Mouse (Mus musculus): Measurements from ENCODE around the gene Ripor1. TPM values are rescaled to one million over a fixed set of nuclear protein-coding genes. Genes with fewer than 3 reads are reported as not detected.

Ripor1 gene
- polyA plus RNA-seq, 1 experiment from 2014 or later: 19.3 TPM

DNA sequence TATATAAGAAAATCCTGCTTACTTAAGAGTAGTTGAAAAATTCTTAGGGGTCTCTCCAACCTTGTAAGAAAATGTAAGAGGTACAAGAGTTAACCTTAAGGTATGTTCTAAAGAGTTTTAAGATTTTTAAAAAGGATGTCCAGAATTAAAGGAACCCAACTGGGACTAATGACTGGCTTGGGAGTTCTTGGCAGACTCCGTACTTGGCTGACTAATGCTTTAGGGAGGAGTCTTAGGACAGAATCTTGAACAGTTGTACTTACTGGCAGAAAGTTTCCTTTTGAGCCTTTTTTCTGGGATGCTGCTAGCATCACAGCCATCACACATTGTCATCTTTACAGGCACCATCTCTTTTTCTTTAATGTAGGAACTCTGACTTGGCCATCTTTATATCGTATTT, 35.5 kb downstream of the Ripor1 start:
- H3K27me3 ChIP-seq (ENCODE audit: control insufficient read depth, insufficient read depth, low read length): no peaks in the 10 kb centered on the region
- peaks cover 8% of the 10 kb centered on the region; the same call in 1 of the 2 replicates for H3K4me1 ChIP-seq (ENCODE audit: control insufficient read depth, insufficient read depth, low read length)
- peaks cover 6% of the 10 kb centered on the region for H3K36me3 ChIP-seq (ENCODE audit: control insufficient read depth, insufficient read depth, low read length)
- no peak overlapping the region for H3K27ac ChIP-seq (ENCODE audit: low read depth, low read length)
- no peak for ATAC-seq (ENCODE audit: insufficient read depth, low FRiP score, low TSS enrichment)
- DNase-seq (ENCODE audit: low spot score): no peak
- WGBS: 89% methylated on average over 2 of the region's 2 CpGs
- H3K4me2 ChIP-seq (ENCODE audit: low read depth): no peak overlapping the region
- H3K9me3 ChIP-seq (ENCODE audit: control insufficient read depth, low read length): no peaks in the 10 kb centered on the region
- no peak overlapping the region for H3K4me3 ChIP-seq (ENCODE audit: low read depth, low read length)
- H3K9ac ChIP-seq (ENCODE audit: low read length): no peak overlapping the region

- no peak for DNase-seq (ENCODE audit: low spot score)
- no peak for ATAC-seq (ENCODE audit: insufficient read depth, low FRiP score, low TSS enrichment)
- Histone ChIP-seq H3K9ac (ENCODE audit: low read length) (no peak overlapping the region), H3K27ac (ENCODE audit: low read depth, low read length) (no peak overlapping the region), H3K4me3 (ENCODE audit: low read depth, low read length) (no peak overlapping the region), H3K36me3 (ENCODE audit: control insufficient read depth, insufficient read depth, low read length) (peaks cover 6% of the 10 kb centered on the region), H3K27me3 (ENCODE audit: control insufficient read depth, insufficient read depth, low read length) (no peaks in the 10 kb centered on the region), H3K9me3 (ENCODE audit: control insufficient read depth, low read length) (no peaks in the 10 kb centered on the region), H3K4me2 (ENCODE audit: low read depth) (no peak overlapping the region), H3K4me1 (ENCODE audit: control insufficient read depth, insufficient read depth, low read length) (no peaks in the 10 kb centered on the region)
- 100% methylated on average over 1 of the region's 1 CpGs for WGBS
Observed at GRCm38 (mm10) chr8:105645205-105645604, 40.1 kb downstream of the Ripor1 start.

DNA sequence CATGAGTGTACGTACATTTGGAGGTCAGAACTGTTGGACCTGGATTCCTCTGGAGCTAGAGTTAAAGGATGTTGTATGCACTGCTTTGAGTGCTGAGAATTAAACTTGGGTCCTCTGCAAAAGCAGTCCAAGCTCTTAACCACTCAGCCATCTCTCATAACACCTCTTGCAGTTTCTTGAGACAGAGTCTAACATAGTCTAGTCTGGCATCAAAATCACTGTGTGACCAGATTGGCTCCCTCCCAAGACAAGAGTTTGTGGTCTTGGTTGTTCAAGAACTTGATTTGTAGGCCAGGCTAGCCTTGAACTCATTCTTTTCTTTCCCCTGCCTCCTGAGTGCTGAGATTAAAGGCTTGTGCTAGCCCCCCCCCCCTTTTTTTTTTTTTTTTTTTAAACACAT, 43.9 kb downstream of the Ripor1 start:
- Histone ChIP-seq H3K9me3 (ENCODE audit: control insufficient read depth, low read length) (no peaks in the 10 kb centered on the region), H3K27ac (ENCODE audit: low read depth, low read length) (no peak overlapping the region), H3K4me2 (ENCODE audit: low read depth) (no peak overlapping the region), H3K9ac (ENCODE audit: low read length) (no peak overlapping the region), H3K4me3 (ENCODE audit: low read depth, low read length) (no peak overlapping the region), H3K4me1 (ENCODE audit: control insufficient read depth, insufficient read depth, low read length) (no peaks in the 10 kb centered on the region), H3K36me3 (ENCODE audit: control insufficient read depth, insufficient read depth, low read length) (peaks cover 5% of the 10 kb centered on the region; the same call in 1 of the 2 replicates), H3K27me3 (ENCODE audit: control insufficient read depth, insufficient read depth, low read length) (no peaks in the 10 kb centered on the region)
- DNase-seq (ENCODE audit: low spot score) (no peak), ATAC-seq (ENCODE audit: insufficient read depth, low FRiP score, low TSS enrichment) (no peak)
- 97% methylated on average over 1 of the region's 1 CpGs for WGBS

DNA sequence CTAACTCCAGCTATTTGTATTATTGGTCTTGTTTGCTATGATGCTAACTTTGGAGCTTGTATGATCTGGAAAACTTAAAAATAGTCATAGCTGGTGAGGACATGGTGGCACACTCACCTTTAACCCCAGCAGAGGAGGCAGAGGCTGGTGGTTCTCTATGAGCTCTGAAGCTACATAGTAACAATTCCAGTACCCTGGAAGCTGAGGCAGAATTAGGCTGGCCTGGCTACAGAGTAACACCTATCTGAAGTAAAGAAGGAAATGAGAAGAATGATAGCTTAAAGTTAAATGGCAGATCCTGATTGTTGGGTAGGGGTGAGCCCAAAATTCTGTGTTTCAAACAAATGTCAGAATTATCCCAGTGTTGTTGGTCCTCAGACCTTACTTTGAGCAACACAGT, 52.6 kb downstream of the Ripor1 start:
- Histone ChIP-seq H3K27ac (ENCODE audit: low read depth, low read length) (no peak overlapping the region), H3K27me3 (ENCODE audit: control insufficient read depth, insufficient read depth, low read length) (no peaks in the 10 kb centered on the region), H3K4me1 (ENCODE audit: control insufficient read depth, insufficient read depth, low read length) (no peaks in the 10 kb centered on the region), H3K4me3 (ENCODE audit: low read depth, low read length) (no peak overlapping the region), H3K36me3 (ENCODE audit: control insufficient read depth, insufficient read depth, low read length) (0 out of 2 replicates have a peak, but pooled peaks cover 2% of the 10 kb centered on the region), H3K9me3 (ENCODE audit: control insufficient read depth, low read length) (no peaks in the 10 kb centered on the region), H3K4me2 (ENCODE audit: low read depth) (no peak overlapping the region), H3K9ac (ENCODE audit: low read length) (no peak overlapping the region)
- ATAC-seq (ENCODE audit: insufficient read depth, low FRiP score, low TSS enrichment): no peak
- DNase-seq (ENCODE audit: low spot score): no peak

GRCm38 (mm10) chr8:105661167-105661566, 56.1 kb downstream of the Ripor1 start:
- H3K4me3 ChIP-seq (ENCODE audit: low read depth, low read length): no peak overlapping the region
- ATAC-seq (ENCODE audit: insufficient read depth, low FRiP score, low TSS enrichment) (no peak), DNase-seq (ENCODE audit: low spot score) (no peak)
- no peaks in the 10 kb centered on the region for H3K27me3 ChIP-seq (ENCODE audit: control insufficient read depth, insufficient read depth, low read length)
- H3K9me3 ChIP-seq (ENCODE audit: control insufficient read depth, low read length): no peaks in the 10 kb centered on the region
- H3K9ac ChIP-seq (ENCODE audit: low read length): no peak overlapping the region
- WGBS: 80% methylated on average over 3 of the region's 3 CpGs
- no peaks in the 10 kb centered on the region for H3K4me1 ChIP-seq (ENCODE audit: control insufficient read depth, insufficient read depth, low read length)
- H3K36me3 ChIP-seq (ENCODE audit: control insufficient read depth, insufficient read depth, low read length): peaks cover 6% of the 10 kb centered on the region
- no peak overlapping the region for H3K4me2 ChIP-seq (ENCODE audit: low read depth)
- no peak overlapping the region for H3K27ac ChIP-seq (ENCODE audit: low read depth, low read length)

MicroRNAs within 50 kb of the gene (microRNA counts, 519-probe panel; counts per million panel counts)
- microRNA mmu-miR-1966: 171 counts per million, percentile 57 among the panel's probes with 10 or more counts

Small RNAs within 50 kb of the gene (microRNA-seq; reads per million reads assigned to microRNA genes)
- not detected for gene Mir1966

Other genes with a start within 250 kb of the Ripor1 start
- 0.54 and 0.89 TPM in 2 replicates for gene Plekhg4, start 232.0 kb upstream of the Ripor1 start, polyA plus RNA-seq (2014; fragmentation: Nextera tagmentation; extraction: Ambion mirVana)
- not detected in 2 replicates for gene Kctd19, start 191.8 kb upstream of the Ripor1 start, polyA plus RNA-seq (2014; fragmentation: Nextera tagmentation; extraction: Ambion mirVana)
- gene Lrrc36, start 191.7 kb upstream of the Ripor1 start, polyA plus RNA-seq (2014; fragmentation: Nextera tagmentation; extraction: Ambion mirVana): 0.92 and 1.6 TPM in 2 replicates
- gene Tppp3, start 133.7 kb upstream of the Ripor1 start, polyA plus RNA-seq (2014; fragmentation: Nextera tagmentation; extraction: Ambion mirVana): 218 and 229 TPM in 2 replicates
- gene Zdhhc1, start 108.4 kb upstream of the Ripor1 start, polyA plus RNA-seq (2014; fragmentation: Nextera tagmentation; extraction: Ambion mirVana): 18.5 and 18.9 TPM in 2 replicates
- gene Hsd11b2, start 86.5 kb upstream of the Ripor1 start, polyA plus RNA-seq (2014; fragmentation: Nextera tagmentation; extraction: Ambion mirVana): 22.5 and 23.9 TPM in 2 replicates
- gene Atp6v0d1, start 39.2 kb upstream of the Ripor1 start, polyA plus RNA-seq (2014; fragmentation: Nextera tagmentation; extraction: Ambion mirVana): 137 and 148 TPM in 2 replicates
- 98.5 and 111 TPM in 2 replicates for gene Ctcf, start 31.3 kb downstream of the Ripor1 start, polyA plus RNA-seq (2014; fragmentation: Nextera tagmentation; extraction: Ambion mirVana)
- 0.66 and 2.1 TPM in 2 replicates for gene Agrp, start 32.1 kb downstream of the Ripor1 start, polyA plus RNA-seq (2014; fragmentation: Nextera tagmentation; extraction: Ambion mirVana)
- gene Carmil2, start 81.0 kb downstream of the Ripor1 start, polyA plus RNA-seq (2014; fragmentation: Nextera tagmentation; extraction: Ambion mirVana): 4.6 and 5.0 TPM in 2 replicates
- gene Acd, start 95.8 kb downstream of the Ripor1 start, polyA plus RNA-seq (2014; fragmentation: Nextera tagmentation; extraction: Ambion mirVana): 74.3 and 76.7 TPM in 2 replicates
- gene Pard6a, start 95.9 kb downstream of the Ripor1 start, polyA plus RNA-seq (2014; fragmentation: Nextera tagmentation; extraction: Ambion mirVana): 23.1 and 24.1 TPM in 2 replicates
- 0.20 TPM in 1 of 2 replicates, not detected in the other for gene 4933405L10Rik, start 102.4 kb downstream of the Ripor1 start, polyA plus RNA-seq (2014; fragmentation: Nextera tagmentation; extraction: Ambion mirVana)
- gene Enkd1, start 103.0 kb downstream of the Ripor1 start, polyA plus RNA-seq (2014; fragmentation: Nextera tagmentation; extraction: Ambion mirVana): 27.6 and 27.8 TPM in 2 replicates
- 35.5 and 42.0 TPM in 2 replicates for gene Gfod2, start 153.4 kb downstream of the Ripor1 start, polyA plus RNA-seq (2014; fragmentation: Nextera tagmentation; extraction: Ambion mirVana)
- 12.3 and 13.5 TPM in 2 replicates for gene Ranbp10, start 222.1 kb downstream of the Ripor1 start, polyA plus RNA-seq (2014; fragmentation: Nextera tagmentation; extraction: Ambion mirVana)
- gene Tsnaxip1, start 222.5 kb downstream of the Ripor1 start, polyA plus RNA-seq (2014; fragmentation: Nextera tagmentation; extraction: Ambion mirVana): 0.18 and 0.24 TPM in 2 replicates
- gene Cenpt, start 248.0 kb downstream of the Ripor1 start, polyA plus RNA-seq (2014; fragmentation: Nextera tagmentation; extraction: Ambion mirVana): 58.3 and 62.6 TPM in 2 replicates
- gene Thap11, start 249.9 kb downstream of the Ripor1 start, polyA plus RNA-seq (2014; fragmentation: Nextera tagmentation; extraction: Ambion mirVana): 68.9 and 71.8 TPM in 2 replicates

Measured in neural tube, embryonic 11.5 days (tissue).